In the genomic region with DNA sequence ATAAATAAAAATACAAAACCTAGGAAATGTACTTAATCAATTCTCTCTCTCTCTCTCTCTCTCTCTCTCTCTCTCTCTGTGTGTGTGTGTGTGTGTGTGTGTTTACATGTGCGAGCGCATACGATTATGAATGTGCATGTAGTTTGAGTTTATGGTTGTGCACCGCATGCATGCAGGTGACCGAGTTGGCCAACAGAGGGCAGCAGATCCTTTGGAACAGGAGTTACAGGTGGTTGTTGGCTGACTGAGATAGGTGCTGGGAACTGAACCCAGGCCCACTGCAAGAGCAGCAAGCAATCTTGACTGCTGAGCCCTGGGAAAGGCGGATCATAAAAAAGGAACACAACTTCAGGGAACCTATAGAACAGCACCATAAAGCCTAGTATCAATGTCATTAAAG, we compare ENCODE assay signal across 19 mouse cellular contexts. TPM values are rescaled to one million over a fixed set of nuclear protein-coding genes. Genes with fewer than 3 reads are reported as not detected.
DNase-seq lines count a peak whose midpoint lies in the region; ATAC-seq and TF ChIP-seq lines count a peak whose summit lies in the region.
"Had no signal": no experiment of that assay in that cellular context is flagged by ENCODE, and none has a peak within 500 bp of the region (broad histone marks: within the 10 kb centered on the region; RNA-seq: fewer than 3 reads in every experiment).

No protein-coding gene starts in this region.

- H3K27me3 ChIP-seq in forebrain, embryonic 11.5 days (ENCODE audit: control insufficient read depth, insufficient read depth, low read length) = no peaks in the 10 kb centered on the region
- no peaks in the 10 kb centered on the region for H3K27me3 ChIP-seq in forebrain, embryonic 15.5 days
- H3K27me3 ChIP-seq in kidney, postnatal 0 days (ENCODE audit: insufficient read depth, low read length) = no peaks in the 10 kb centered on the region
- H3K27me3 ChIP-seq in lung, postnatal 0 days (replicated peaks; ENCODE audit: insufficient read depth, low read length) = no peaks in the 10 kb centered on the region
- no peaks in the 10 kb centered on the region for H3K27me3 ChIP-seq in small intestine, adult 2 months (ENCODE audit: control insufficient read depth, insufficient read depth, low read length)
- H3K27me3 ChIP-seq: embryonic facial prominence, embryonic 15.5 days; forebrain, embryonic 12.5 days; kidney, embryonic 15.5 days; limb, embryonic 15.5 days; midbrain, embryonic 13.5 days; neural tube, embryonic 15.5 days had no signal

- WGBS in forebrain, embryonic 11.5 days = 97% methylated on average over 6 of the region's 6 CpGs
- WGBS in forebrain, embryonic 15.5 days = 94% methylated on average over 6 of the region's 6 CpGs
- 95% methylated on average over 6 of the region's 6 CpGs for WGBS in kidney, postnatal 0 days
- WGBS in lung, postnatal 0 days = 98% methylated on average over 6 of the region's 6 CpGs
- 94% methylated on average over 6 of the region's 6 CpGs for WGBS in small intestine, adult 2 months

- H3K4me2 ChIP-seq in forebrain, embryonic 11.5 days (ENCODE audit: low read depth, low read length, severe bottlenecking) = no peak overlapping the region
- no peak overlapping the region for H3K4me2 ChIP-seq in forebrain, embryonic 15.5 days (replicated peaks)
- no peak overlapping the region for H3K4me2 ChIP-seq in kidney, postnatal 0 days (ENCODE audit: low read length)
- H3K4me2 ChIP-seq in lung, postnatal 0 days (replicated peaks; ENCODE audit: low read depth, low read length) = no peak overlapping the region
- H3K4me2 ChIP-seq: embryonic facial prominence, embryonic 15.5 days; forebrain, embryonic 12.5 days; kidney, embryonic 15.5 days; limb, embryonic 15.5 days; midbrain, embryonic 13.5 days; neural tube, embryonic 15.5 days had no signal

- no peak for ATAC-seq in forebrain, embryonic 11.5 days (replicated peaks; ENCODE audit: low FRiP score)
- ATAC-seq in forebrain, embryonic 15.5 days (replicated peaks) = no peak
- ATAC-seq in kidney, postnatal 0 days (replicated peaks; ENCODE audit: low FRiP score, low read depth) = no peak
- ATAC-seq in lung, postnatal 0 days = no peak
- ATAC-seq in megakaryocyte progenitor cell, adult 5-6 weeks (replicated peaks; ENCODE audit: poor library complexity) = no peak
- ATAC-seq: inflammation-experienced regulatory T-cells, adult 6 months; midbrain, embryonic 13.5 days had no signal

- H3K36me3 ChIP-seq in forebrain, embryonic 11.5 days (ENCODE audit: control insufficient read depth, insufficient read depth, low read length) = no peaks in the 10 kb centered on the region
- H3K36me3 ChIP-seq in forebrain, embryonic 15.5 days = no peaks in the 10 kb centered on the region
- H3K36me3 ChIP-seq in kidney, postnatal 0 days (ENCODE audit: insufficient read depth, low read length) = no peaks in the 10 kb centered on the region
- no peaks in the 10 kb centered on the region for H3K36me3 ChIP-seq in lung, postnatal 0 days (ENCODE audit: insufficient read depth, low read length)
- no peaks in the 10 kb centered on the region for H3K36me3 ChIP-seq in small intestine, adult 2 months (ENCODE audit: control insufficient read depth, insufficient read depth, low read length)
- H3K36me3 ChIP-seq: embryonic facial prominence, embryonic 15.5 days; forebrain, embryonic 12.5 days; hindbrain, embryonic 10.5 days; kidney, embryonic 15.5 days; limb, embryonic 15.5 days; midbrain, embryonic 13.5 days; neural tube, embryonic 15.5 days had no signal

- H3K9me3 ChIP-seq in forebrain, embryonic 11.5 days (ENCODE audit: control insufficient read depth, low read length) = no peaks in the 10 kb centered on the region
- H3K9me3 ChIP-seq in forebrain, embryonic 15.5 days = no peaks in the 10 kb centered on the region
- H3K9me3 ChIP-seq in kidney, postnatal 0 days (replicated peaks; ENCODE audit: low read length) = no peaks in the 10 kb centered on the region
- no peaks in the 10 kb centered on the region for H3K9me3 ChIP-seq in lung, postnatal 0 days (ENCODE audit: low read length)
- H3K9me3 ChIP-seq: forebrain, embryonic 12.5 days; limb, embryonic 15.5 days; neural tube, embryonic 15.5 days had no signal

- H3K4me3 ChIP-seq in forebrain, embryonic 11.5 days (ENCODE audit: low read depth, low read length) = no peak overlapping the region
- no peak overlapping the region for H3K4me3 ChIP-seq in forebrain, embryonic 15.5 days
- H3K4me3 ChIP-seq in kidney, postnatal 0 days (replicated peaks; ENCODE audit: low read depth, low read length) = no peak overlapping the region
- no peak overlapping the region for H3K4me3 ChIP-seq in lung, postnatal 0 days (ENCODE audit: low read depth, low read length)
- no peak overlapping the region for H3K4me3 ChIP-seq in small intestine, adult 2 months (ENCODE audit: low read depth, low read length)
- H3K4me3 ChIP-seq: embryonic facial prominence, embryonic 15.5 days; forebrain, embryonic 12.5 days; hindbrain, embryonic 10.5 days; kidney, embryonic 15.5 days; limb, embryonic 15.5 days; midbrain, embryonic 13.5 days; myocyte; neural tube, embryonic 15.5 days had no signal

- H3K27ac ChIP-seq in forebrain, embryonic 11.5 days (ENCODE audit: low read depth, low read length) = no peak overlapping the region
- no peak overlapping the region for H3K27ac ChIP-seq in forebrain, embryonic 15.5 days (replicated peaks)
- no peak overlapping the region for H3K27ac ChIP-seq in kidney, postnatal 0 days
- no peak overlapping the region for H3K27ac ChIP-seq in lung, postnatal 0 days (ENCODE audit: low read length)
- no peak overlapping the region for H3K27ac ChIP-seq in small intestine, adult 2 months (ENCODE audit: insufficient read depth, low read depth, low read length)
- H3K27ac ChIP-seq: embryonic facial prominence, embryonic 15.5 days; forebrain, embryonic 12.5 days; hindbrain, embryonic 10.5 days; kidney, embryonic 15.5 days; limb, embryonic 15.5 days; midbrain, embryonic 13.5 days; neural tube, embryonic 15.5 days had no signal

- DNase-seq in forebrain, embryonic 11.5 days (ENCODE audit: low spot score) = peak; percentile 48
- DNase-seq in kidney, postnatal 0 days (ENCODE audit: low spot score) = no peak
- DNase-seq in kidney, adult 8-10 months = no peak
- no peak for DNase-seq in lung, postnatal 0 days (ENCODE audit: low spot score)
- no peak for DNase-seq in lung, postnatal 4 days
- DNase-seq: cerebellum, postnatal 10 days; embryo, embryonic 11 days had no signal

- H3K9ac ChIP-seq in forebrain, embryonic 11.5 days (ENCODE audit: low read length) = no peak overlapping the region
- H3K9ac ChIP-seq in forebrain, embryonic 15.5 days (replicated peaks) = no peak overlapping the region
- no peak overlapping the region for H3K9ac ChIP-seq in kidney, postnatal 0 days (ENCODE audit: low read depth, low read length)
- no peak overlapping the region for H3K9ac ChIP-seq in lung, postnatal 0 days (replicated peaks; ENCODE audit: low read depth)
- H3K9ac ChIP-seq: embryonic facial prominence, embryonic 15.5 days; forebrain, embryonic 12.5 days; kidney, embryonic 15.5 days; limb, embryonic 15.5 days; midbrain, embryonic 13.5 days; neural tube, embryonic 15.5 days had no signal

- TF ChIP-seq EP300 in lung, postnatal 0 days (IDR thresholded peaks at IDR 0.05) = no peak

- H3K4me1 ChIP-seq in forebrain, embryonic 11.5 days (replicated peaks; ENCODE audit: control insufficient read depth, insufficient read depth, low read length) = no peaks in the 10 kb centered on the region
- no peaks in the 10 kb centered on the region for H3K4me1 ChIP-seq in forebrain, embryonic 15.5 days
- H3K4me1 ChIP-seq in kidney, postnatal 0 days (replicated peaks; ENCODE audit: insufficient read depth, low read length) = no peaks in the 10 kb centered on the region
- H3K4me1 ChIP-seq in lung, postnatal 0 days (ENCODE audit: insufficient read depth, low read depth, low read length) = no peaks in the 10 kb centered on the region
- H3K4me1 ChIP-seq in small intestine, adult 2 months (ENCODE audit: control insufficient read depth, insufficient read depth, insufficient read length, low read length) = no peaks in the 10 kb centered on the region
- H3K4me1 ChIP-seq: embryonic facial prominence, embryonic 15.5 days; forebrain, embryonic 12.5 days; hindbrain, embryonic 10.5 days; kidney, embryonic 15.5 days; limb, embryonic 15.5 days; midbrain, embryonic 13.5 days; neural tube, embryonic 15.5 days had no signal

- TF ChIP-seq POLR2A in small intestine, adult 2 months (IDR thresholded peaks at IDR 0.05; ENCODE audit: low read depth, low read length) = no peak

- TF ChIP-seq CTCF in kidney, postnatal 0 days (IDR thresholded peaks at IDR 0.05; ENCODE audit: low read depth) = peak; percentile 31; the same call in 1 of the 2 replicates
- TF ChIP-seq CTCF in lung, postnatal 0 days (IDR thresholded peaks at IDR 0.05) = peak; percentile 48
- peak; percentile 14; the same call in 1 of the 2 replicates for TF ChIP-seq CTCF in small intestine, adult 2 months (IDR thresholded peaks at IDR 0.05; ENCODE audit: extremely low read depth, insufficient read length, insufficient replicate concordance, low read depth, low read length)

RNA-seq across cellular contexts. Expression of a gene that starts 44.5 kb away (rescaled TPM):
- polyA plus RNA-seq in forebrain, embryonic 11.5 days (2014; fragmentation: Nextera tagmentation; extraction: Ambion mirVana) = 50.5 and 63.0 TPM in 2 replicates
- polyA plus RNA-seq in forebrain, embryonic 15.5 days (2015; fragmentation: Nextera tagmentation; extraction: Ambion mirVana) = 56.0 and 59.9 TPM in 2 replicates
- polyA plus RNA-seq in kidney, postnatal 0 days (2015; fragmentation: Nextera tagmentation; extraction: Ambion mirVana) = 142 and 159 TPM in 2 replicates
- 70.3 and 74.1 TPM in 2 replicates for polyA plus RNA-seq in lung, postnatal 0 days (2015; fragmentation: Nextera tagmentation; extraction: Ambion mirVana)
- polyA plus RNA-seq in small intestine, adult 2 months (2012; rRNA removed) = 83.2 and 109 TPM in 2 replicates
- total RNA-seq in megakaryocyte progenitor cell, adult 5-6 weeks (2015) = 29.7 and 53.1 TPM in 2 replicates
- total RNA-seq in megakaryocyte progenitor cell, adult 5-6 weeks (2017) = 13.1 and 26.8 TPM in 2 replicates
